Mouse (Mus musculus) intestine, embryonic 16.5 days (tissue): ENCODE results near the gene Rprd2. TPM values are rescaled to one million over a fixed set of nuclear protein-coding genes. Genes with fewer than 3 reads are reported as not detected.

Experiments used
- ATAC-seq: fragments of 200-750 bp; cut with Nextera tagmentation; 2 replicates; pipeline ENCODE4 v1.8.0; 2017; ENCODE audit warnings: moderate TSS enrichment, moderate library complexity
- H3K27ac ChIP-seq: fragments of 300-500 bp; sonication (generic); 2 replicates; pipeline ENCODE4 v1.5.1; 2014; ENCODE audit warnings: mild to moderate bottlenecking, low read length
- H3K27me3 ChIP-seq: fragments of 300-500 bp; sonication (generic); replicated peaks from 2 replicates; pipeline ENCODE4 v1.6.1; 2014; ENCODE audit warnings: low read length, control low read depth, mixed read lengths; ENCODE audit not compliant: control insufficient read depth, insufficient read depth
- H3K36me3 ChIP-seq: fragments of 300-500 bp; sonication (generic); 2 replicates; pipeline ENCODE4 v1.6.1; 2014; ENCODE audit warnings: low read length, control low read depth; ENCODE audit not compliant: control insufficient read depth, insufficient read depth
- H3K4me1 ChIP-seq: fragments of 300-500 bp; sonication (generic); 2 replicates; pipeline ENCODE4 v1.6.1; 2014; ENCODE audit warnings: low read length, control low read depth, mixed read lengths; ENCODE audit not compliant: control insufficient read depth, insufficient read depth
- H3K4me2 ChIP-seq: fragments of 300-500 bp; sonication (generic); 2 replicates; pipeline ENCODE4 v1.6.1; 2014; ENCODE audit warnings: low read depth, low read length, control low read depth
- H3K4me3 ChIP-seq: fragments of 300-500 bp; sonication (generic); 2 replicates; pipeline ENCODE4 v1.5.1; 2014; ENCODE audit warnings: mild to moderate bottlenecking, low read length
- H3K9ac ChIP-seq: fragments of 300-500 bp; sonication (generic); 2 replicates; pipeline ENCODE4 v1.6.1; 2014; ENCODE audit warnings: low read depth, low read length
- H3K9me3 ChIP-seq: fragments of 300-500 bp; sonication (generic); 2 replicates; pipeline ENCODE4 v1.6.1; 2016; ENCODE audit warnings: low read length, control low read depth; ENCODE audit not compliant: control insufficient read depth
- WGBS: fragments of 180-500 bp; shearing (Covaris S2); extraction: QIAGEN DNeasy Blood & Tissue Kit; methylation state at CpG from one replicate; pipeline ENCODE4 v1.1.7; 2014; 5-methylcytosine and 5-hydroxymethylcytosine counted together
- polyA plus RNA-seq: library from polyadenylated mRNA; unstranded; fragments of >200 nt; fragmentation: Nextera tagmentation; extraction: Ambion mirVana; gene quantifications from 2 replicates; pipeline ENCODE4 v1.2.1, GENCODE M21; 2015

Rprd2 gene
- polyA plus RNA-seq, 1 experiment from 2014 or later = 13.5 TPM

- Histone ChIP-seq H3K4me3 (no peak overlapping the region), H3K4me1 (peaks cover 6% of the 10 kb centered on the region; the same call in 1 of the 2 replicates), H3K27me3 (no peaks in the 10 kb centered on the region), H3K36me3 (peaks cover 9% of the 10 kb centered on the region; the same call in 1 of the 2 replicates), H3K27ac (peak overlapping the region; percentile 12; the same call in 1 of the 2 replicates), H3K9me3 (no peaks in the 10 kb centered on the region), H3K4me2 (no peak overlapping the region), H3K9ac (0 out of 2 replicates have a peak overlapping the region, but pooled peaks have one; percentile 1)
- 75% methylated on average over 13 of the region's 13 CpGs for WGBS
- peak; percentile 49; the same call in 1 of the 2 replicates for ATAC-seq
Observed at GRCm38 (mm10) chr3:95734092-95734702, 84.5 kb downstream of the Rprd2 start.

- Histone ChIP-seq H3K36me3 (peaks cover 9% of the 10 kb centered on the region; the same call in 1 of the 2 replicates), H3K27ac (no peak overlapping the region), H3K27me3 (no peaks in the 10 kb centered on the region), H3K9me3 (no peaks in the 10 kb centered on the region), H3K4me1 (peaks cover 4% of the 10 kb centered on the region; the same call in 1 of the 2 replicates), H3K4me2 (no peak overlapping the region), H3K4me3 (no peak overlapping the region), H3K9ac (no peak overlapping the region)
- no peak for ATAC-seq
- 81% methylated on average over 11 of the region's 11 CpGs for WGBS
Observed at GRCm38 (mm10) chr3:95732744-95733521, 85.7 kb downstream of the Rprd2 start.

- Histone ChIP-seq H3K4me3 (no peak overlapping the region), H3K27me3 (no peaks in the 10 kb centered on the region), H3K9me3 (no peaks in the 10 kb centered on the region), H3K4me2 (no peak overlapping the region), H3K9ac (no peak overlapping the region), H3K27ac (no peak overlapping the region), H3K4me1 (peaks cover 4% of the 10 kb centered on the region; the same call in 1 of the 2 replicates), H3K36me3 (peaks cover 9% of the 10 kb centered on the region; the same call in 1 of the 2 replicates)
- WGBS = 96% methylated on average over 9 of the region's 9 CpGs
- no peak for ATAC-seq
Observed at GRCm38 (mm10) chr3:95732297-95732696, 86.4 kb downstream of the Rprd2 start.

GRCm38 (mm10) chr3:95731802-95732201 is 86.9 kb downstream of the Rprd2 start:
- H3K4me2 ChIP-seq = no peak overlapping the region
- H3K9ac ChIP-seq = no peak overlapping the region
- no peaks in the 10 kb centered on the region for H3K27me3 ChIP-seq
- H3K4me3 ChIP-seq = no peak overlapping the region
- H3K36me3 ChIP-seq = peaks cover 9% of the 10 kb centered on the region; the same call in 1 of the 2 replicates
- ATAC-seq = no peak
- peaks cover 4% of the 10 kb centered on the region; the same call in 1 of the 2 replicates for H3K4me1 ChIP-seq
- no peak overlapping the region for H3K27ac ChIP-seq
- WGBS = 84% methylated on average over 4 of the region's 4 CpGs
- H3K9me3 ChIP-seq = no peaks in the 10 kb centered on the region

- no peak for ATAC-seq
- Histone ChIP-seq H3K4me1 (peaks cover 4% of the 10 kb centered on the region; the same call in 1 of the 2 replicates), H3K36me3 (peaks cover 3% of the 10 kb centered on the region; the same call in 1 of the 2 replicates), H3K27me3 (no peaks in the 10 kb centered on the region), H3K9ac (no peak overlapping the region), H3K27ac (no peak overlapping the region), H3K4me2 (no peak overlapping the region), H3K9me3 (no peaks in the 10 kb centered on the region), H3K4me3 (no peak overlapping the region)
- 78% methylated on average over 7 of the region's 7 CpGs for WGBS
Observed at GRCm38 (mm10) chr3:95730431-95730830, 88.2 kb downstream of the Rprd2 start.

GRCm38 (mm10) chr3:95728906-95729305 is 89.8 kb downstream of the Rprd2 start:
- no peaks in the 10 kb centered on the region for H3K36me3 ChIP-seq
- no peak overlapping the region for H3K9ac ChIP-seq
- no peaks in the 10 kb centered on the region for H3K27me3 ChIP-seq
- H3K4me1 ChIP-seq = no peaks in the 10 kb centered on the region; the same call in 1 of the 2 replicates
- H3K4me2 ChIP-seq = no peak overlapping the region
- 69% methylated on average over 2 of the region's 2 CpGs for WGBS
- ATAC-seq = no peak
- no peak overlapping the region for H3K4me3 ChIP-seq
- no peak overlapping the region for H3K27ac ChIP-seq
- no peaks in the 10 kb centered on the region for H3K9me3 ChIP-seq

GRCm38 (mm10) chr3:95726696-95727358 is 91.8 kb downstream of the Rprd2 start:
- no peak overlapping the region for H3K9ac ChIP-seq
- ATAC-seq = no peak
- H3K4me2 ChIP-seq = no peak overlapping the region
- H3K27ac ChIP-seq = no peak overlapping the region
- no peaks in the 10 kb centered on the region for H3K27me3 ChIP-seq
- H3K4me3 ChIP-seq = no peak overlapping the region
- 61% methylated on average over 7 of the region's 7 CpGs for WGBS
- H3K9me3 ChIP-seq = no peaks in the 10 kb centered on the region
- H3K4me1 ChIP-seq = no peaks in the 10 kb centered on the region
- no peaks in the 10 kb centered on the region for H3K36me3 ChIP-seq

GRCm38 (mm10) chr3:95725863-95726262 is 92.8 kb downstream of the Rprd2 start:
- no peak overlapping the region for H3K9ac ChIP-seq
- no peak overlapping the region for H3K4me3 ChIP-seq
- H3K27me3 ChIP-seq = no peaks in the 10 kb centered on the region
- no peaks in the 10 kb centered on the region for H3K4me1 ChIP-seq
- H3K27ac ChIP-seq = no peak overlapping the region
- 82% methylated on average over 7 of the region's 7 CpGs for WGBS
- no peaks in the 10 kb centered on the region for H3K36me3 ChIP-seq
- no peak for ATAC-seq
- no peak overlapping the region for H3K4me2 ChIP-seq
- no peaks in the 10 kb centered on the region for H3K9me3 ChIP-seq

- Histone ChIP-seq H3K27ac (no peak overlapping the region), H3K36me3 (no peaks in the 10 kb centered on the region), H3K27me3 (no peaks in the 10 kb centered on the region), H3K9me3 (no peaks in the 10 kb centered on the region), H3K9ac (no peak overlapping the region), H3K4me1 (no peaks in the 10 kb centered on the region), H3K4me3 (no peak overlapping the region), H3K4me2 (no peak overlapping the region)
- WGBS = 72% methylated on average over 3 of the region's 3 CpGs
- ATAC-seq = no peak
Observed at GRCm38 (mm10) chr3:95722386-95722785, 96.3 kb downstream of the Rprd2 start.
